Mouse (Mus musculus): ENCODE results near the gene C1galt1. TPM values are rescaled to one million over a fixed set of nuclear protein-coding genes. Genes with fewer than 3 reads are reported as not detected.

The C1galt1 gene
- polyA plus RNA-seq, 1 experiment, result 2.5 TPM

DNA sequence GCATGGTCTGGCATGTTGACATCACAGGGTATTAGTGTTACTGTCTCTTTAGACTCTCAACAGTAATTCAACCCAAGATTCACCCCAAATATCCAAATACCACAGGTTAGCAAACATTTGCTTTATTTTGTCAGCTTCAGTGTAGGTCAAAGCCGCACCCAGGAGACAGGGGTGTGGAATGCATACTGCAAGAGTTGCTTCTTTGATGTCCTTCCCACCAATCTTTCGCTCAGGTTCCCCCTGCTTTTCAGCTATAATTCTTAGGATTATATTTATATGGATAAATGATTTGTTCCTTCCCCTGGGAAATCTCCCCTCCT, 42.0 kb downstream of the C1galt1 start:
- Histone ChIP-seq H3K36me3 (ENCODE audit: control insufficient read depth, insufficient read depth, low read length) (no peaks in the 10 kb centered on the region), H3K27me3 (ENCODE audit: control insufficient read depth, insufficient read depth, low read length) (no peaks in the 10 kb centered on the region), H3K4me3 (ENCODE audit: low read depth, low read length) (no peak overlapping the region), H3K4me1 (ENCODE audit: control insufficient read depth, insufficient read depth, insufficient read length, low read length) (no peaks in the 10 kb centered on the region), H3K27ac (ENCODE audit: insufficient read depth, low read depth, low read length) (no peak overlapping the region)
- WGBS, result 43% methylated on average over 2 of the region's 2 CpGs
- TF ChIP-seq POLR2A (IDR thresholded peaks at IDR 0.05; ENCODE audit: low read depth, low read length) (no peak), CTCF (IDR thresholded peaks at IDR 0.05; ENCODE audit: extremely low read depth, insufficient read length, insufficient replicate concordance, low read depth, low read length) (no peak)

DNA sequence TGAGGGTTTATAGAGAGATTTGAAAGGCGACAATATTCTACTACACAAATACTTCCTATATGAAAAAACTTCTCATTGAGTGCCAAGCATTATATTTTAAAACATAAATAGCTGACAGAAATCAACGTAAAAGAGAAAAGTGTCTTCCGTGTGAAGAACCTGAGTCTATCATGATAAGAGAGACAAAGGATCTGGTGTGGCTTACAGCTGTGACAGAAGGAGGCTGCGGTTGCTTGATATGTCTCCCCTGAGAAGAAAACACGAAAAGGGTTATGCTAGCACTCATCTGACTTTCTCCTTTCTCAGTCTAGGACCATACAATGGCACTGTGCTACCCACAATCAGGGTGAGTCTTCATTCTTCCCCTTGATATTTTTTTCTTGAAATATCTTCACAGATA, 51.7 kb downstream of the C1galt1 start:
- Histone ChIP-seq H3K4me3 (ENCODE audit: low read depth, low read length) (no peak overlapping the region), H3K36me3 (ENCODE audit: control insufficient read depth, insufficient read depth, low read length) (no peaks in the 10 kb centered on the region), H3K4me1 (ENCODE audit: control insufficient read depth, insufficient read depth, insufficient read length, low read length) (no peaks in the 10 kb centered on the region), H3K27me3 (ENCODE audit: control insufficient read depth, insufficient read depth, low read length) (no peaks in the 10 kb centered on the region), H3K27ac (ENCODE audit: insufficient read depth, low read depth, low read length) (no peak overlapping the region)
- TF ChIP-seq POLR2A (IDR thresholded peaks at IDR 0.05; ENCODE audit: low read depth, low read length) (no peak), CTCF (IDR thresholded peaks at IDR 0.05; ENCODE audit: extremely low read depth, insufficient read length, insufficient replicate concordance, low read depth, low read length) (no peak)
- WGBS, result 83% methylated on average over 5 of the region's 5 CpGs

DNA sequence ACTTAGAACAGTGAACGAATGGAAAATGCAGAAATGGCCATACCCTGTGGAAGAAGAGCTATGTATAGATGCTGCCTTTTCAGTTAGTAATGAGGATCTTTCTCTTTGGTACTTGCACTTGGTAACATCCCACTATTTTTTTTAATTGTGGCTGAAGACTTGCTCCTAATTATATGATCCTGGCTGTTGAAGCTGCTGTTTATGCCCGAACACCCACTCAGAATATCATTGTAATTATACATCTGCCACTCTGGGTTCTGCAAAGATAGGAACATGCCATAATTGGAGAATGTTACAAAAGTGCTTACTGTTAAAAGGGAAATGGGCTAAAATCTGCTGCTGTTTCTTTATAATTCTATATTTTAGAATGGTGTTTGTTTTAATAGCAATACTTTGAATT, 67.4 kb downstream of the C1galt1 start:
- Histone ChIP-seq H3K4me1 (ENCODE audit: control insufficient read depth, insufficient read depth, insufficient read length, low read length) (no peaks in the 10 kb centered on the region), H3K36me3 (ENCODE audit: control insufficient read depth, insufficient read depth, low read length) (no peaks in the 10 kb centered on the region), H3K27ac (ENCODE audit: insufficient read depth, low read depth, low read length) (no peak overlapping the region), H3K27me3 (ENCODE audit: control insufficient read depth, insufficient read depth, low read length) (no peaks in the 10 kb centered on the region), H3K4me3 (ENCODE audit: low read depth, low read length) (no peak overlapping the region)
- 78% methylated on average over 2 of the region's 2 CpGs for WGBS
- TF ChIP-seq POLR2A (IDR thresholded peaks at IDR 0.05; ENCODE audit: low read depth, low read length) (no peak), CTCF (IDR thresholded peaks at IDR 0.05; ENCODE audit: extremely low read depth, insufficient read length, insufficient replicate concordance, low read depth, low read length) (no peak)

Other genes starting within 250 kb of the C1galt1 start
- gene Asns, start 151.6 kb upstream of the C1galt1 start, polyA plus RNA-seq (2012; rRNA removed), result 11.6 and 14.6 TPM in 2 replicates